Mouse (Mus musculus): ENCODE results near the gene Mlx. TPM values are rescaled to one million over a fixed set of nuclear protein-coding genes. Genes with fewer than 3 reads are reported as not detected.

The Mlx gene
- total RNA-seq, 2 experiments from 2014 or later: 42.1 to 53.7 TPM

DNA sequence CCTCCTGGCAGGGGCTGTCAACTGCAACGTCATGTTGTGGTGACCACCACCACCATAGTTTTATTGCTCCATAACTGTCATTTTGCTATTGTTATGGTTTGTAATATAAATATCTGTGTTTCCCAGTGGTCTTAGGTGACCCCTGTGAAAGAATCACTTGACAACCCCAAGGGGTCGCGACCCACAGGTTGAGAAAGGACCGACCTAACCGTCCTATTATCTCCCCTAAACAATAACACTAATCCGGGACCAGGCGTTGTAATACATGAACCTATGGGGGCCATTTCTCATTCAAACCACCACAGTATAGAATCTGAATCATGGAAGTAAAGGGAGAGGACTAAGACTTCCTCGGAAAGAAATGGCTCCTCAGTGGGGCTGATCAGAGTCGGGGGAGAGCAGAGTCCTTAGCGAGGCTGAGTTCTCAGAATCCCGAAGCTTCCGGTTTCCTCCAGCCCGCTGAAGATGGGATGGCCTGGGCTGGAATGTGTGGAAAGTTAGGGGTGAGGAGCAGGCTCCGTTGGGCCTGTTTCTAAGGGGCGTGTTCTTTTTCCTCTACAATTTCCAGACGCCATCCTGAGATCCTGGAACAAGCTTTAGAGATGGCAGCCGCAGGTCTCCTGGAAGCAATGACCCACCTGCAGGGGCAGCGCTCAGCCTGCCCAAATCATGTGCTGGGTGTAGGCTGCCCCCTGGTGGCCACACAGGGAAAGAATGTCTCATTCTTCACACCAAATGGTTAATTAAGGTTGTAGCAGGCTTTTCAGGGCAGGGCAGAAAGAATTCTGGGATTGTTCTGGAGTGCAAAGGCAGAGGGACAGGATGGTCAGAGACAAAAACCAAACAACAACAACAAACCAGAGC is 20.3 kb upstream of the Mlx start:
- peak; percentile 69 for DNase-seq

GRCm38 (mm10) chr11:101069391-101070188 is 17.5 kb upstream of the Mlx start, which contains the start of gene Naglu:
Naglu (plus strand) TSS chr11:101070012.
- peak; percentile 92 to 94 for DNase-seq

- no peak for DNase-seq
Measured at GRCm38 (mm10) chr11:101070189-101070527, 16.9 kb upstream of the Mlx start.

DNA sequence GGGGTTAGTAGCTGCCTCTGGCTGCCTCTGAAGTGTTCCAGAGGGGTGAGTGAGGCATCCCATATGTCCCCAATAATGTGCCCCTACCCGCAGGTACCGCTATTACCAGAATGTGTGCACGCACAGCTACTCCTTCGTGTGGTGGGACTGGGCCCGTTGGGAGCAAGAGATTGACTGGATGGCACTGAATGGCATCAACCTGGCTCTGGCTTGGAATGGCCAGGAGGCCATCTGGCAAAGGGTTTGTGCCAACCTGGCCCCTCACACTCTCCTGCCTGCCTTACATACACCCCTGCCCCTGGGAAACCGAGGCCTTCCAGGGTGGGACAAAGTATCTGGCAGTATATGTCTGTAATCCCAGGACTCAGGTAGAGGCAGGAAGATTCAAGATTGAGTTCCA is 16.1 kb upstream of the Mlx start:
- no peak for DNase-seq

GRCm38 (mm10) chr11:101071810-101072428 is 15.2 kb upstream of the Mlx start:
- no peak for DNase-seq

DNA sequence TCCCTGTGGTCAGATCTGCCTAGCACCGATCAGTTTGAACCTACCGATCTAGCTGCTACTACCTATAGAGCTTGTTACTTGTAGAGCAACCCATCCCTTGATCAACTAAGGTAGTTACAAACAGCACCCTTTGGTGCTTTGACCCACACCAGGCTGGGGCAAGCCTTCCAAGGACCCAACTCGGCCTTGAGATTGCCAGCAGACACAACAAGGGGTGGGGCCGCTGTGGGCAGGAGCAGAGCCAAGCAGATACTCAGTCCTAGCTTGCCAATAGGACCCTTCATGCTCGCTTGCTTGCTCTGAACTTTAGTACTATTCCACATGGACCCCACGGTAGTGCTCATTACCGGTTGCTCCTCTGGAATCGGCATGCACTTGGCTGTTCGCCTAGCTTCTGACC is 9.0 kb upstream of the Mlx start, which contains the start of gene Hsd17b1:
TSS of gene Hsd17b1 (plus strand) at position 291 of the 400 bp plus-strand sequence.
- no peak for DNase-seq

GRCm38 (mm10) chr11:101079746-101080145 is 7.3 kb upstream of the Mlx start:
- DNase-seq: no peak

DNA sequence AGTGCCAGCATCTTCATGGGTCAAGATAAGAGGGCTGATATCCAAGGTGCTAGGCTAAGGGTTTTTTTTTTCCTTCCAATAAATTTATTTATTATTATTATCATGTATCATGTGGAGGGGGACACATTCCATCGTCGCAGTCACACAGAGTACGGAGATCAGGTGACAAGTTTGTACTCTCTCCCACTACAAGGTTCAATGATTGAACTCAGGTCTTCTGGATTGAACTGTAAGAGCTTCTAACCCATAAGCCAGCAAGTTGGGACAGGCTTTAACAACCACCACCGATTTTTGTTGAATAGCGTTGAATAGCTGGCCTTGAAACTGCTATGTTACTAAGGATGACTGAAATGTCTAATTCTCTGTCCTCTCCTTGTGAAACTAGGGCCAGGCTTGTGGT is 6.7 kb upstream of the Mlx start:
- no peak for DNase-seq

- no peak for DNase-seq
Measured at GRCm38 (mm10) chr11:101081659-101082058, 5.4 kb upstream of the Mlx start.

- DNase-seq: peak; percentile 88
Measured at GRCm38 (mm10) chr11:101082208-101083082, 4.6 kb upstream of the Mlx start, which contains the start of gene Coasy. Coasy (plus strand) TSS chr11:101082565.

DNA sequence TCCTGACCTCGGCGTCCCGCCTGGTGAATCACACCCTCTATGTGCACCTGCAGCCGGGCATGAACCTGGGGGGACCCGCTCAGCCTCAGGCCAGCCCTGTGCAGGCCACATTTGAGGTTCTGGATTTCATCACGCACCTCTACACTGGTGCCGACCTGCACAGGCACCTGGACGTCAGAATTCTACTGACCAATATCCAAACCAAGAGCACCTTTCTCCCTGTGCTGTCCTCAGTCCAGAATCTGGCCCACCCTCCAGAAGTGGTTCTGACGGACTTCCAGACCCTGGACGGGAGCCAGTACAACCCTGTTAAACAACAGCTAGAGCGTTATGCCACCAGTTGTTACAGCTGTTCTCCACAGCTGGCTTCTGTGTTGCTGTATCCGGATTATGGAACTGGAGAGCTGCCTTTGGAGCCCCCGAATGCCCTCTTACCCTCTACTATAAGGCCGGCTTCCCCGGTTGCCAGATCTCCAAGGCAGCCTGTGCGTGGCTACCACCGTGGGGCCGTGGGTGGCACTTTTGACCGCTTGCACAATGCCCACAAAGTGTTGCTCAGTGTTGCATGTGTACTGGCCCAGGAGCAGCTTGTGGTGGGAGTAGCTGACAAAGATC is 3.9 kb upstream of the Mlx start:
- no peak for DNase-seq

- DNase-seq: no peak
Measured at GRCm38 (mm10) chr11:101084246-101084645, 2.8 kb upstream of the Mlx start.

- DNase-seq: no peak
Measured at GRCm38 (mm10) chr11:101084811-101085210, 2.3 kb upstream of the Mlx start.

DNA sequence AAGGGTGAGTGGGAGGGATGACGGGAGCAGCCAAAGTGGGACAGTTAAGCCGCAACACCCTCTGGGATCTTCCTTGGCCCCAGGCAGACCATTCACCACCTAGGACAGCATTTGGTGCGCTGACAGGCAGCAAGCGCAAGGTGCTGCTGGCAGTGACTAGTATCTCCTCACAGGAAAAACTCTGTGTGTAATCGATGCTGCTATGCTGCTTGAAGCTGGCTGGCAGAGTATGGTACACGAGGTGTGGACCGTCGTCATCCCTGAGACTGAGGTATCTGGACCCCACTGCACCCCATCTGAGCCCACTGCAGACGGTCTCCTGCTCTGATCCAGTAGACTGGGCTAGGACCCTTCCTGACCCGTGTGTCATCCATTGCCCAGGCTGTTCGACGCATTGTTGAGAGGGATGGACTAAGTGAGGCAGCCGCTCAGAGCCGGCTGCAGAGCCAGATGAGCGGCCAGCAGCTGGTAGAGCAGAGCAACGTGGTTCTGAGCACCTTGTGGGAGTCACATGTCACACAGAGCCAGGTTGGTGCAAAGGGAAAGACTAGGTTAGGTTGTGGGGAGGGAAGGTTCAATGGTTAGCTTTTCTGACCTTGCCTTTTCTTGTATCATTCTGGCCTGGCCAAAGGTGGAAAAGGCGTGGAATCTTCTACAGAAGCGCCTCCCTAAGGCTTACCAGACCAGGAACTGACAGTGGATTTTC is 1.3 kb upstream of the Mlx start:
- DNase-seq: no peak

GRCm38 (mm10) chr11:101086323-101086674 is 778 bp upstream of the Mlx start:
- DNase-seq: no peak

DNA sequence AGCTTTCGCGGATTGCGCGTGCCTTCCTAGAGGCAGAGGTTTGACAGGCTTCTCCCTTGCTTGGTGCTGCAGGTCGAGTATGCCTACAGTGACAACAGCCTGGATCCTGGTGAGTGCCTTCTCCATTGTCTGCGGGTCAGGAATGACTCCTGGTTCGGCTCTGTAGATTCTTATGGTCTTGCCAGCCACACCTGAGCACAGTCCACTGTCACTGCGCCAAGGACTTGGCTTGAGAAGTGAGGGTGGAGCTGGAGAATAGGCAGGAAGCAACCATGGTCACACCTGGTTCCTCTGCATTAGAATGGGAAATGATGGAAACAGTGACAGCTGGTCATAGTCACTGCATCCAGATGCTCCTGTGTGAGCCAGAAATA is 592 bp downstream of the Mlx start:
- no peak for DNase-seq

- DNase-seq: no peak
Measured at GRCm38 (mm10) chr11:101089931-101090330, 2.9 kb downstream of the Mlx start.

DNA sequence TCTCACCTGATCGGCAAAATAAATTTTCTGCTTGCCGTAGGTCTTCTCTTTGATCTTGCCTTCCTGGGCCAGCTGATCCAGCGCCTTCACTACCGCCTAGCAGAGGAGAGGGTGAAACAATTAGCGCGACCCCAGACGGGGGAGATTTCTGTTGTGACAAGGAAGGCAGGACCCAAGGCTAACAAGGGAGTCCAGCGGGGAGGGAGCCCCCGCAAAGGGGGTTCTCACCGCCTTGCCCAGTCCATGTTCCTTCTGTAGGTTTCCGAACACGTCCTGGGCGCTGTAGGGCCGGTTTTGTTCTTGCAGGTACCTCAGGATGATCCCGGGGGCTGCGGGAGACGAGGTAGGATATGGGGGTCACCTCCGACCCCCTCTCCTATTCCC is 7.8 kb downstream of the Mlx start:
- no peak for DNase-seq

- DNase-seq: peak; percentile 91 to 94
Measured at GRCm38 (mm10) chr11:101095314-101096024, 8.4 kb downstream of the Mlx start, which contains the start of gene Psmc3ip. Psmc3ip (minus strand) TSS chr11:101095436.

- DNase-seq: no peak
Measured at GRCm38 (mm10) chr11:101098231-101098630, 11.2 kb downstream of the Mlx start.

Data from layer of hippocampus, postnatal 36 days (tissue).